Mouse (Mus musculus) T-helper 17 cell (primary cell): ENCODE data around the gene Wdfy1.

Experiments
- in situ Hi-C, 2 experiments: fragments of 300-600 bp; cut with MboI, MseI; formaldehyde crosslinking; loops; 1 replicate in 1 of 2; 2 replicates in 1 of 2; pipeline ENCODE4 v1.15.1; 2025; ENCODE audit warnings: high pct_unique_total_duplicates in 2 of 2

Gene Wdfy1

DNA sequence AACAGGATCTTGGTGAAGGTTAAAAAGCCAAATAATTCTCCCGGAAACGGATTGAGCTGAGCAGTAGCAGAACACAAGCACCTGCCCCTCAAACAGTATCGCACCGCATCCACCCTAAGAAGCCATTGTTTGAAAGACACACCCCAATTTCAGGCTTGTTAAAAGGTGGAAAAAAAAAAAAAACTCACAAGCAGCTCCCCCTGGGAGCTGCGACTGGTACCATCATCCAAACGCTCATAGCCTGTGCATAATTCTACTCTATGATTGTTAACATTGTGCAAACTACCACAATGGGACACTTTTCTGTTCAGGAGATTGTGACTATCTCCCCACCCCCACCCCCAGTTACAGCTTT is 14.0 kb downstream of the Wdfy1 start:
- in situ Hi-C loops, result loop anchor here (5.0 to 25.0 kb wide), 6 partner anchors 50 to 1413 kb away; partner anchors contain the start of gene Dock10 (in 1 of the 2)

DNA sequence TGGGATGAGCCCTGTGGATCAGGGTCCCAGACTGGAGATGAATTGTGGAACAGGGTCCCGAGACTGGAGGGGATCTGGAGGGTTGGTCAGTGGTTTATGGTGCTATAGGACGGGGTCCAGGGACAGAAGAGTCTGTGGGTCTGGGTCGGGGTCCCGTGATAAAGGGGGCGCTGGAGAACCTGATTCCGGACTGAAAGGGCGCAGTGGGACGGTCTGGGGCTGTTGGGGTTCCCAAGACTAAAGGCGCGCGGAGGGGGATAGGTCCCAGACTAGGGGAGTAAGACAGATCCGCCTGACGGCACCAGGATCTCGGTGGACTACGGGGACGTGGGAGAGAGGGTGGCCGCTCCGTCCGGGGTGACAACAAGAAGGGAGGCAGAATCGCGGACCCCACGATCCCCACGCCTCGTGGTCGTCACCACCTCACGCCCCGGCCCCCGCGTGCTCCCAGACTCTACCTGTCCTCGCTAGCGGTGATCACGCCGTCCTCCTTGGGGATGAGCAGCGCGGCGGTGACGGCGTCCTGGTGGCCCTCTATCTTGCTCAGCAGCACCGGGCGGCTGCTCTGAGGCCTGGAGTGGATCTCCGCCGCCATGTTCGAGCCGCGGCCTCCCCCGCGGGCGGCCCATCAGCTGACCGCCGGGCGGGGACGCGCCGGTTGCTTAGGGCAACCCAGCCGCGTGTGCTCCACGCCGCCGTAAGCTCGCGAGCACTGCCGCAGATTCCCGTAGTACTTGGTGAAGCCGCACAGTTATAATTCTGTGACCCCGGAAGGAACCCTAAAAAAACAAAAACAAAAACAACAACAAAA is 14.6 kb downstream of the Wdfy1 start:
- in situ Hi-C loops, result loop anchor here (5.0 to 25.0 kb wide), 6 partner anchors 49 to 1413 kb away; partner anchors contain the start of gene Dock10 (in 1 of the 2)

DNA sequence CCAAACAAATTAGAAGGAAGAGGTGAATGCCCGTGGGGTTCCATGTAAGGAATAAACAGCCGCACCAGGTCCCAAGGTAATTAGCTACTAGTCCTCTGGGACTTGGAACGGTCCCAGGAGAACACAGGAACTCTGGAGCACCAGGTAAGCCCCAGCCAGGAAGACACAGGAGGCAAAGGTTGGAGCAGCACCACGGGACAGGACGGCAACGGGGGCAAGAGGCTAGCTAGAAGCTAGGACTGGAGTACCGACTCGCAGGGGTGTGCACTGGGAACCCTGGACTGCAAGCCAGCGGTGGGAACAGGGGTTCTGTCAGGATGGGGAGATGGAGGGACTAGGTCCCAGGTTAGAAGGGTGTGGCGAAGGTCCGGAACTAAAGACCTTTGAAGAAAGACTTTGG is 15.3 kb downstream of the Wdfy1 start:
- in situ Hi-C loops, result loop anchor here (5.0 to 25.0 kb wide), 6 partner anchors 48 to 1414 kb away; partner anchors contain the start of gene Dock10 (in 1 of the 2)

GRCm38 (mm10) chr1:79759436-79759972 is 16.4 kb downstream of the Wdfy1 start:
- in situ Hi-C loops, result loop anchor here (25.0 kb wide), 3 partner anchors 978 to 1222 kb away; partner anchors contain the start of gene Dock10 (in 1 of the 2)

DNA sequence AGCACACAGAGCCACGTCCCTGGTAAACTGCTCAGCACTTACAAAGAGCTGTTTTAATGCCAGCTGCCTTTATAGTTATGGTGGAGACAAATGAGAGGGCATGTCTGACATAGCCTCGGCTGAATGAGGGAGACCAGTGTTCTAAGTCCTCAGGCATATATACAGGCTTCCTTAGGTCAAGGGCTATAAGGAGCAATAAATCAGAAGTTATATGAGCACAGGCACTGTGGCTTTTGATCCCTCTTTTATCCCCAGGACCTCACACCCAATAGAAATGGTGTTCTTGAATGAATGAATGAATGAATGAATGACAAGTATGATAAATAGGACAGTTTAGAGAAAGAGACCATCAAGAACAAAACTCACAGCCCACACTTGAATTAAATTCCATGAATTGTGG is 16.9 kb downstream of the Wdfy1 start:
- in situ Hi-C loops, result loop anchor here (25.0 kb wide), 3 partner anchors 978 to 1222 kb away; partner anchors contain the start of gene Dock10 (in 1 of the 2)

GRCm38 (mm10) chr1:79757597-79757996 is 18.3 kb downstream of the Wdfy1 start:
- in situ Hi-C loops, result loop anchor here (25.0 kb wide), 3 partner anchors 980 to 1220 kb away; partner anchors contain the start of gene Dock10 (in 1 of the 2)

- in situ Hi-C loops, result loop anchor here (25.0 kb wide), 3 partner anchors 980 to 1220 kb away; partner anchors contain the start of gene Dock10 (in 1 of the 2)
Observed at GRCm38 (mm10) chr1:79757161-79757560, 18.8 kb downstream of the Wdfy1 start.

DNA sequence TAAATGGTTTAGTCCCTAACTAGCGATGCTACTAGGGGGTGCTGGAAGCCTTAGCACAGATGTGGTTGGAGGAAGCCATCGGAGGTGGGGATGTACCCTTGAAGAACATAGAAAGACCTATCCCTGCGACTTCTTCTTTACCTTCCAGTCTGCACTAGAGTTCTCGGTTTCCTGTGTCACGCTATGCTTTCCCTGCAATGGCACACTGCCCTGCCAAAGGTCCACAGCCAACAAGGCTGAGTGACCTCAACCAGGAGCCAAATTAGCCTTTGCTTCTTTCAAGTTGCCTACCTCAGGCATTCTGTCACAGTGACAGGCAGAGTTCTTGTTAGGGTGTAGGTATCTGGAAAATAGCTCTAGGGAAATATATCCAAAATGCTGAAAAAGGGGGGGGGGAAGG is 19.5 kb downstream of the Wdfy1 start:
- in situ Hi-C loops, result loop anchor here (25.0 kb wide), 3 partner anchors 981 to 1219 kb away; partner anchors contain the start of gene Dock10 (in 1 of the 2)

GRCm38 (mm10) chr1:79755376-79755775 is 20.6 kb downstream of the Wdfy1 start:
- in situ Hi-C loops, result loop anchor here (25.0 kb wide), 3 partner anchors 982 to 1218 kb away; partner anchors contain the start of gene Dock10 (in 1 of the 2)

- in situ Hi-C loops, result loop anchor here (25.0 kb wide), 3 partner anchors 982 to 1218 kb away; partner anchors contain the start of gene Dock10 (in 1 of the 2)
Observed at GRCm38 (mm10) chr1:79754936-79755335, 21.0 kb downstream of the Wdfy1 start.

DNA sequence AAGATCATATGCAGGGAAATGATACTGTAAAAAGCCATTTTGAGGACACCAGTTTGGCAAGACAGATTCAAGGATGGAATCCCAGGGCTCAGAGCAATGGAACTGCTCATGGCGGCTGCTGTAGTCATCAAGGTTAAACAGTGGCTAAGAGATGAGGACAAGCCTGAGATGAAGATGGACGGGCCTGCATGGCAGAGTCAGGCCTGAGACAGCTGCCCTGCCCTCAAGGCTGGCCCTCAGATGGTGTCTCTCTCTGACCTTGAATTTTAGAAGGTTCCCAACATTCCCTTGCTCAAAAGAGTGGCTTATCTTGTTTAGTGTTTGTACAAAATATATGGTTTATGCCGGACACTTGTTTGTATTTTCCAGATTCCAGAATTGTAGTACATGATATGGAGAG is 22.5 kb downstream of the Wdfy1 start:
- in situ Hi-C loops, result loop anchor here (25.0 kb wide), 3 partner anchors 984 to 1216 kb away; partner anchors contain the start of gene Dock10 (in 1 of the 2)

DNA sequence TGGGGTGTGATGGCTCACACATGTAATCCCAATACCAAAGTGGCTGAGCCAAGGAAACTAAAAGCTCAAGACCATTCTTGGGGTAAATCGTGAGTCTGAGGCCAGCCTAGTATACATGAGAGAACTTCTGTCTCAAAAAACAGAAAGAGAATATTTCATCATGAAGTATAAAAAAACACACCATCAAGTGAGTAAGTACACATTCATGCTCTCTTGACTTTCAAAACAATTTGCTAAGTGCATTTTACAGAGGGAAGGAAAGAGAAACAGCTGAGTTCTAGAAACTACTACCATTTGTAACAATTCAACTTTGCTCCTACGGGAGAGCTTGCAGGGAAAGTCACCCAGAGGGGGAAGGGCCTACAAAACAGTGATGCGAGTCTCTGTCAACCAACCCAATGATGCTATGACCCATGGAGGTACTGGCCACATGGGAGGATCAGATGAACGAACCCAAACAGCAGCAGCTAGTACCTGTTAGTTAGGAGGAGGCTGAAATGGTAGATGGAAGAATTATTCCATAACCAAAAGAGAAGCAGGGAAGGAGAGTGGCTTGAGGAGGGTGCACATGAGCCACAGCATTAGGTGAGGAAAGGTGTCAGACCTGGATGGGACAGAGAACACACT is 23.1 kb downstream of the Wdfy1 start:
- in situ Hi-C loops, result loop anchor here (25.0 kb wide), 3 partner anchors 984 to 1216 kb away; partner anchors contain the start of gene Dock10 (in 1 of the 2)

- in situ Hi-C loops, result loop anchor here (25.0 kb wide), 3 partner anchors 985 to 1215 kb away; partner anchors contain the start of gene Dock10 (in 1 of the 2)
Observed at GRCm38 (mm10) chr1:79752015-79752695, 23.8 kb downstream of the Wdfy1 start.

- in situ Hi-C loops, result loop anchor here (25.0 kb wide), 3 partner anchors 986 to 1214 kb away; partner anchors contain the start of gene Dock10 (in 1 of the 2)
Observed at GRCm38 (mm10) chr1:79751186-79751585, 24.8 kb downstream of the Wdfy1 start.

DNA sequence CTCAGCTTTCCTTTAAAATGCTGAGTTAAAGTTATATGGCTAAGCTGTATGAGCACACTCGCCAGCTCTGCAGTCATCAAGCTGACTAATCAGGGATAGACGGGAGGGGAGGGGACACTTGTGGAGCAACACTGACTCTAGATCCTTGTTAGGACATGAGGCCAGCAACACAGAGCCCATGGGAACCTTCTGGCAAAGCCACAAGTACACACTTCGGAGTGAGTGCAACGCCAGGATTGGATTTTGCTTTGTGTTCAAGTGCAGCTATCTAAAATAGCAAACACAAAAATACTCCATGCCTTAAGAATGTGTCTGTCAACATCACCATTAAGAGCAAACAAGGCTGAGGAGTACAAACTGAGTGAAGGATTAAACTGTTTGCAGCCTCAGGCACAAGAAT is 29.9 kb downstream of the Wdfy1 start:
- in situ Hi-C loops, result no loop called here

DNA sequence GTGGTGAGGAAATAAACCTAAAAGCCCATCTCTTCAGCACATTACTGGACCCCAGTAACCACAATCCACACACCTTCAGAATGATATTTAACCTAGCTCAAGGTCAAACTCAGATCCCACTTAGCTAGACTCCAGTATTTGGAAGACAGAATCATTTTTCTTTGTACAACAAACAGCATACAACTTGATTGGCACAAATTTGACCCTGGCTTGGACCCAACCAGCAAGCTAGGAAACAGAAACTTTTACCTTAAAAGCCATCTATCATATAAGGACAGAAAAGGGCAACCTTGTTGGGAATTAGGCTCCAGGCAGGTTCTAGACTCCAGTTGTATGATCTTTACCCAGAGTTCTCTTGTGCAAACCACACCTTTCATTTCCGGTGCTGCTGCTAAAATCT is 32.6 kb downstream of the Wdfy1 start:
- in situ Hi-C loops, result no loop called here

- in situ Hi-C loops, result no loop called here
Observed at GRCm38 (mm10) chr1:79742949-79743348, 33.0 kb downstream of the Wdfy1 start.

DNA sequence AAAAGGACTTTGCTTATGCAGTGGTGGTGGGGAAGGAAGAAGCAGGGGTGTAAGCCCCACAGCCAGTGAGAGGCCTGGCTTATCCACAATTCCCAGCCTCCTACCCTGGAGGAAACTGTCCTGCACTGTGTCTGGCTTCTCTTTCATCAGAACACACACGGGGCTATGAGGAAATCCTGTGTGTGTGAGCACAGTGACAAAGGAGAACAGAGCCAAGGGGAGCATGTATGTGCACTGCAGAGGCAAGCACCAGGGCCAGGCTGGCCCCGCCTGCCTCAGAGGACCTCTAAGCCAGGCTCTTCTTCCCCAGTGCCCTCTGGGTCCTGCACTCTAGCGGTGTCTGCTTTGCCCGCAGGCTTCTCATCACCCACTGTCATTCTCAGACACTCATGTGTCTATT is 34.9 kb downstream of the Wdfy1 start:
- in situ Hi-C loops, result no loop called here

- in situ Hi-C loops, result no loop called here
Observed at GRCm38 (mm10) chr1:79739726-79740125, 36.2 kb downstream of the Wdfy1 start.

DNA sequence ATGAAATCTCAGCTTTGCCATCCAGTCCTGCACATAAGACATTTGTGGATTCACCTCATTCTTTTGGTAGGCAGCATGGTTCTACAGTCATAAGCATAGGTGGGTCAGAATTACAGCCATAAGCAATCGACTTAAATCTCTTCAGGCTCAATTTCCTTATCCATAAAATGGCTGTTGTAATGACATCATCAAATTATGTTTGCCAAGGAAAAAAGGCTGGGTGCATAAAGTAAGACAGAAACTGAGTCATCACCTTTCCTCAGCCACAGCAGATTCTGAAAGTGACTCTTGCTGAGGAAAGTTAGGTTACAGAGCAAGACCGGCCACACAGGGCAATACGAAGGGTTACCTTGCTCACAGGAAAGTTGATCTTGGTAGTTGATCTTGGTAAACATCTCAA is 39.5 kb downstream of the Wdfy1 start:
- in situ Hi-C loops, result no loop called here

DNA sequence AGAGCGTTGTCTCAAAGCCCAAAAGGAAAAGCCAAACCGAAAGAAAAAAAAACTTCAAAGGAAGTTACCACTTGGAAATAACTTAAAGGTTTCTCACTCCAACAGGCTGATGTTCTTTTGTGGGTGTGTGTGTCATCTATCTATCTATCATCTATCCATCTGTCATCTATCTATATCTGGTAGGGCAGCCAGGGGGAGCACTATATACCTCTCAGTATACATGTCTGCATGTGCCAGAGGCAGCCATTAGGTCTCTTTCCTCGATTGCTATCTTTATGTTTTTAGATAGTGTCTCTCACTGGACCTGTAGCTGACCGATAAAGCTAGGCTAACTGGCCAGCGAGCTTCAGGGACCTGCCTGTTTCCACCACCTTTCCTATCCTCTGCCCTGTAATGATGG is 41.1 kb downstream of the Wdfy1 start:
- in situ Hi-C loops, result no loop called here
